Mouse (Mus musculus): ENCODE data around the gene Mrps33.

DNA sequence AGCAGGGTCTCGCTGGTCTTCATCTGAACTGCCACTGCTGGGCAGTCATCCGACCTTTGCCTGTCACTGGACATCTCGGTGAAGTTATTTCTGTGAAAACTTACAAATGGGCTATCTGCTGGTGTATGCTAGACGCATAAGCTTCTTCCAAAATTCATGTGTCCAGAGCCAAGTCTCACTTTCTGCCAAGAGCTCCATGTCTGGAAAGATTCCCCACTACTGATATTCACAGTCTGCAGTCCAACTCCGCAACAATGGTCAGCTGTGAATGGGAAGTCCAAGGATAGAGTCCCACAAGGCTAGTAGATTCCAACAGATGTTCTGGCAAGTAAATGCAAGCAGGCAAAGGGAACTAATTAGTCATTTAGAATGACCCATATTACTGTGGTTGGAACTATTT lies 17.9 kb upstream of the Mrps33 start:
- TF ChIP-seq CTCF (conservative IDR thresholded peaks at IDR 0.05; ENCODE audit: insufficient read depth, insufficient read length, low read depth, low read length), result no peak
- no peak for TF ChIP-seq POLR2A (IDR thresholded peaks at IDR 0.05; ENCODE audit: low read depth, low read length)
